Mouse (Mus musculus) limb, embryonic 11.5 days (tissue): ENCODE data around the gene Plet1. TPM values are rescaled to one million over a fixed set of nuclear protein-coding genes. Genes with fewer than 3 reads are reported as not detected.

Source experiments
- ATAC-seq: fragments of 200-750 bp; cut with Nextera tagmentation; 2 replicates; pipeline ENCODE4 v1.8.0; 2017; ENCODE audit warnings: low read depth; ENCODE audit not compliant: insufficient number of reproducible peaks, low FRiP score, low TSS enrichment
- DNase-seq: peaks from one replicate; pipeline ENCODE4 v3.0.0-alpha.2; 2015; ENCODE audit warnings: low spot score
- H3K27ac ChIP-seq: fragments of 300-500 bp; sonication (generic); replicated peaks from 2 replicates; pipeline ENCODE4 v1.5.1; 2014; ENCODE audit warnings: low read depth, mild to moderate bottlenecking, low read length
- H3K27me3 ChIP-seq: fragments of 300-500 bp; sonication (generic); 2 replicates; pipeline ENCODE4 v1.6.1; 2014; ENCODE audit warnings: mild to moderate bottlenecking, low read length, mixed read lengths; ENCODE audit not compliant: control insufficient read depth, insufficient read depth
- H3K36me3 ChIP-seq: fragments of 300-500 bp; sonication (generic); 2 replicates; pipeline ENCODE4 v1.6.1; 2014; ENCODE audit warnings: mild to moderate bottlenecking, low read length, moderate library complexity, mixed read lengths; ENCODE audit not compliant: control insufficient read depth, insufficient read depth
- H3K4me1 ChIP-seq: fragments of 300-500 bp; sonication (generic); 2 replicates; pipeline ENCODE4 v1.6.1; 2014; ENCODE audit warnings: low read length, mixed read lengths; ENCODE audit not compliant: control insufficient read depth, insufficient read depth
- H3K4me2 ChIP-seq: fragments of 300-500 bp; sonication (generic); 2 replicates; pipeline ENCODE4 v1.6.1; 2014; ENCODE audit warnings: low read depth, mild to moderate bottlenecking, moderate library complexity; ENCODE audit not compliant: severe bottlenecking
- H3K4me3 ChIP-seq: fragments of 300-500 bp; sonication (generic); 2 replicates; pipeline ENCODE4 v1.5.1; 2014; ENCODE audit warnings: low read depth, low read length
- H3K9ac ChIP-seq: fragments of 300-500 bp; sonication (generic); 2 replicates; pipeline ENCODE4 v1.6.1; 2014; ENCODE audit warnings: mild to moderate bottlenecking, low read length
- H3K9me3 ChIP-seq: fragments of 300-500 bp; sonication (generic); 2 replicates; pipeline ENCODE4 v1.6.1; 2016; ENCODE audit warnings: low read length; ENCODE audit not compliant: control insufficient read depth
- WGBS: fragments of 180-500 bp; shearing (Covaris S2); extraction: QIAGEN DNeasy Blood & Tissue Kit; methylation state at CpG from one replicate; pipeline ENCODE4 v1.1.7; 2014; 5-methylcytosine and 5-hydroxymethylcytosine counted together
- polyA plus RNA-seq: library from polyadenylated mRNA; unstranded; fragments of >200 nt; fragmentation: Nextera tagmentation; extraction: Ambion mirVana; gene quantifications from 2 replicates; pipeline ENCODE4 v1.2.1, GENCODE M21; 2014

The Plet1 gene
- polyA plus RNA-seq, 1 experiment from 2014 or later = 0.28 TPM

DNA sequence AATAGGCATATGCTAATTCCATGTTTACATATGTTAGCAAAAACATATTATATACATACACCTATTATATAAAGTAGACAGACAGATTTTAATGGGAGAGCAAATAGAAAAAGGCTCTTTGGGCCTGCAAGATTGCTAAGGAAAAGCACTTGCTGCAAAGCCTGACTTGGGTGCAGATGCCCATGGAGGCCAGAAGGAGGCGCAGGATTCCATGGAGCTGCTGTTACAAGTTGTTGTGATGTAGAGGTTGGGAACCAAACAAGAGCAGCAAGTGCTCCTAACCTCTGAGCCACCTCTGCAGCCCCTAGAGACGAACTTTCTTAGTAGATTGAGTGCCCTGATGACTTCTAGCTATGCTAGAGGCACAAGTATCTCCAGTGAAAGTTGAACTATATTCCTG lies 24.5 kb downstream of the Plet1 start:
- H3K27me3 ChIP-seq = no peaks in the 10 kb centered on the region
- no peaks in the 10 kb centered on the region for H3K9me3 ChIP-seq
- peak; percentile 51 for DNase-seq
- no peak overlapping the region for H3K9ac ChIP-seq
- H3K27ac ChIP-seq = no peak overlapping the region
- no peaks in the 10 kb centered on the region for H3K4me1 ChIP-seq
- ATAC-seq = no peak
- H3K4me2 ChIP-seq = no peak overlapping the region
- no peak overlapping the region for H3K4me3 ChIP-seq
- no peaks in the 10 kb centered on the region for H3K36me3 ChIP-seq
- 10% methylated on average over 2 of the region's 2 CpGs for WGBS

DNA sequence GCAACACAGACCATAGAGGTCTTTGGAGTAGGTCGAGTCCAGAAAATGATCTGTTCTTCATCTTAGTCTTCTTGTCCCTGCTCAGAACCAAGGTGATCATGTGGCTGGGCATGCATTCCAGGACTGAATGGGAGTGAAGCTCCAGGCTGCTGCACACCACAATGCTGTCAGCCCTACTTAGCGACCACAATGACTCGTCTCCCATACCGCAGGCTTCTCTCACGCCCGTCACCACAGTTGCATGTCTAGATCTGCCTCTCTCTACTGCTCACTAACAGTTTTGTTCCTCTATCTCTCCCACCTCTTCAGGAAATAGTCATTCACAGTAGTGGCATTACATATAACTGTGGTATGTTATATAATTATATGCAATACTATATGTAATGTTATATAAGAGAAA lies 26.4 kb downstream of the Plet1 start:
- H3K9ac ChIP-seq = no peak overlapping the region
- H3K4me3 ChIP-seq = no peak overlapping the region
- H3K27ac ChIP-seq = no peak overlapping the region
- H3K27me3 ChIP-seq = no peaks in the 10 kb centered on the region
- no peaks in the 10 kb centered on the region for H3K36me3 ChIP-seq
- no peaks in the 10 kb centered on the region for H3K4me1 ChIP-seq
- 93% methylated on average over 6 of the region's 6 CpGs for WGBS
- DNase-seq = no peak
- no peak for ATAC-seq
- H3K9me3 ChIP-seq = no peaks in the 10 kb centered on the region
- no peak overlapping the region for H3K4me2 ChIP-seq

DNA sequence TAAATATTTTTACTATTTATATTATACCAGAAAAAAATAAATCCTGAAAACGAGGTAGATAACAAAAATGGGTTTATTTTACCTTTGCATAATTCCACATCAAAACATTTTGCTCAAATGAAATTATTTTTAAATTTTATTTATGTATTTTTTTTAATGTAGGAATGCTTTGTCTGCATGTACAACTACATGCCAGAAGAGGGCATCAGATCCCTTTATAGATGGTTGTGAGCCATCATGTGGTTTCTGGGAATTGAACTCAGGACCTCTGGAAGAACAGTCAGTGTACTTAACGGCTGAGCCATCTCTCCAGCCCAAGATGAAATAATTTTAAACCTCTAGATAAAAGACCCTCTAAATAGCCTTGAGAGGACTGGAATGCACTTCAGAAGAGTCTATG lies 27.2 kb downstream of the Plet1 start:
- no peak overlapping the region for H3K4me2 ChIP-seq
- no peak overlapping the region for H3K4me3 ChIP-seq
- no peak overlapping the region for H3K9ac ChIP-seq
- H3K4me1 ChIP-seq = no peaks in the 10 kb centered on the region
- no peaks in the 10 kb centered on the region for H3K27me3 ChIP-seq
- DNase-seq (no peak), ATAC-seq (no peak)
- no peak overlapping the region for H3K27ac ChIP-seq
- no peaks in the 10 kb centered on the region for H3K9me3 ChIP-seq
- WGBS = 69% methylated on average over 2 of the region's 2 CpGs
- no peaks in the 10 kb centered on the region for H3K36me3 ChIP-seq

DNA sequence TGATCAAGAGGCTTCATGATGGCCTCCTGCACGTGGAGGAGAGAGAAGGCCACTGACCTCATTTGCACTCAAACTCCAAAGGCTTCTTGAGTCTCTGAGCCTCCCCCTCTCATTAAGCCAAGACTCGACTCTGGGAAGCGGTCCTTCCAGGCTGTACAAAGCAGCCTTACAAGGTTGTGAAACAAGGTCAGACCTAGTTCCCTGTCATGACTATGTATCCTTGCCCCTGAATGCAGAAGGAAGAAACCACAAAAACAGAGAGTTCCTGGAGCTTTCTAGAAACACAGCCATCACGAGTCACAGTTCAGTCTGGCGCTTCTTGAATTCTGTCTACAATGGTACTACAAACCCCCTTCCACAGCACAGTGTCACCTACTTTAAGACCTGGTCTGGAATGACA lies 28.2 kb downstream of the Plet1 start:
- WGBS = 82% methylated on average over 5 of the region's 5 CpGs
- no peak for DNase-seq
- Histone ChIP-seq H3K4me3 (no peak overlapping the region), H3K4me2 (no peak overlapping the region), H3K9me3 (no peaks in the 10 kb centered on the region), H3K36me3 (no peaks in the 10 kb centered on the region), H3K27me3 (no peaks in the 10 kb centered on the region), H3K27ac (no peak overlapping the region), H3K4me1 (no peaks in the 10 kb centered on the region; the same call in 1 of the 2 replicates), H3K9ac (no peak overlapping the region)
- ATAC-seq = no peak

DNA sequence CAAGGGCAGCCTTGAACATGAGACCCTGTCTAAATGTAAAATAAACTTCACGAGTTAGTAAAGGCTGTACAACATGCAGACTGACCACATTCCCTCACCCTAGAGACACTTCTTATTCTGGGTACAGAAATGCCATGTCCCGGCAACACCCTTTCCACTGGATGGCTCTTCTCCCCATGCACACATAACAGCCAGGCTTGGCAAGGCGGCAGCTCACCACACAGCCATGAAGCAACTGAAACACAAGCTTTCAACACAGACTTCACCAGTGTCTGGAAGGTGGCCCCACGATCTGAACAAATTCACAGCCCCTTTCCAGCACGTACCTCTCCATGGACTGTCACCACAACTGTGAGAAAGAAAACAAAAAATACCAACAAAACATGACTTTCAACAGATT lies 30.6 kb downstream of the Plet1 start:
- no peaks in the 10 kb centered on the region for H3K9me3 ChIP-seq
- no peak for ATAC-seq
- peaks cover 2% of the 10 kb centered on the region; the same call in 1 of the 2 replicates for H3K4me1 ChIP-seq
- H3K4me2 ChIP-seq = no peak overlapping the region
- no peak overlapping the region for H3K4me3 ChIP-seq
- no peaks in the 10 kb centered on the region for H3K36me3 ChIP-seq
- WGBS = 86% methylated on average over 5 of the region's 5 CpGs
- no peaks in the 10 kb centered on the region for H3K27me3 ChIP-seq
- H3K9ac ChIP-seq = no peak overlapping the region
- H3K27ac ChIP-seq = no peak overlapping the region
- DNase-seq = no peak

DNA sequence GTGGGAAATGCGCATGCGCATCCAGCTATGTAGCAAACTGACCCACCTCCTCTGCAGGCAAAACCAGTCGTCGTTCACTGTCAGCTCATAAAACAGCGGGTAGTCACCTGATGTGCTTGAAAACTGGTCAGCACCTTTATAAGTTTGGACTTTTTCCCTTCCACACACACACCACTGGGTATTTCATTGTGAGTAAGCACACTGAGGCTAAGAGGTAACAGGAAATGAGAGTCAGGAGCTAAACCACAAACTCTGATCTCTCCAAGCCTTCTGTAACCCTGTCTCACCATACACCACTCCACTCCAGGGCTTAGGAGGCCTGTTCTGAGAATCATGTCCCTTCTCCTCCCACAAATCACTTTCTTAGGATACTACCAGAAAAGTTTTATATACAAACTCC lies 31.3 kb downstream of the Plet1 start:
- ATAC-seq (no peak), DNase-seq (no peak)
- Histone ChIP-seq H3K36me3 (no peaks in the 10 kb centered on the region), H3K4me1 (peaks cover 2% of the 10 kb centered on the region; the same call in 1 of the 2 replicates), H3K27ac (no peak overlapping the region), H3K4me2 (no peak overlapping the region), H3K27me3 (no peaks in the 10 kb centered on the region), H3K4me3 (no peak overlapping the region), H3K9me3 (no peaks in the 10 kb centered on the region), H3K9ac (no peak overlapping the region)
- 64% methylated on average over 5 of the region's 5 CpGs for WGBS

DNA sequence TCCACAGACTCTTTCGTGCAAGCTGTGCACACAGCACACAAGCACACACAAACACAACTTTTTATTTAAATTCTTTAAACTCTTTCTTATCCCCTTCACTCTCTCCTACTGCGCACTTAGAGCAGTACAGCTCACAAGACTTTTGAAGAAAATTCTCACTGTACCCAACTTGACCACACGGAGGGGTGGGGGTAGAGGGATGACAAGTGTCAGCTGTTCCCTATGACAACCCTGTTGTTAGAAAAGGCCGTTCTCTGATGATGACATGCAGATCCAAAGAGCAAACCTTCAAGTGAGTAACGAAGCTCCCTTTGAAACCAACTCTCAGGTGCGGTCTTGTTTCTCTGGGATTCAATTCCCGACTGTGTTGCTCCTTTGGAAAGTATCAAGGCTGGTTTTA lies 33.5 kb downstream of the Plet1 start:
- Histone ChIP-seq H3K27ac (no peak overlapping the region), H3K9ac (peak overlapping the region; percentile 75), H3K36me3 (no peaks in the 10 kb centered on the region), H3K4me3 (peak overlapping the region; percentile 67), H3K4me2 (peak overlapping the region; percentile 64), H3K4me1 (peaks cover 2% of the 10 kb centered on the region; the same call in 1 of the 2 replicates), H3K27me3 (no peaks in the 10 kb centered on the region), H3K9me3 (no peaks in the 10 kb centered on the region)
- ATAC-seq = no peak
- no peak for DNase-seq
- WGBS = 46% methylated on average over 7 of the region's 7 CpGs

DNA sequence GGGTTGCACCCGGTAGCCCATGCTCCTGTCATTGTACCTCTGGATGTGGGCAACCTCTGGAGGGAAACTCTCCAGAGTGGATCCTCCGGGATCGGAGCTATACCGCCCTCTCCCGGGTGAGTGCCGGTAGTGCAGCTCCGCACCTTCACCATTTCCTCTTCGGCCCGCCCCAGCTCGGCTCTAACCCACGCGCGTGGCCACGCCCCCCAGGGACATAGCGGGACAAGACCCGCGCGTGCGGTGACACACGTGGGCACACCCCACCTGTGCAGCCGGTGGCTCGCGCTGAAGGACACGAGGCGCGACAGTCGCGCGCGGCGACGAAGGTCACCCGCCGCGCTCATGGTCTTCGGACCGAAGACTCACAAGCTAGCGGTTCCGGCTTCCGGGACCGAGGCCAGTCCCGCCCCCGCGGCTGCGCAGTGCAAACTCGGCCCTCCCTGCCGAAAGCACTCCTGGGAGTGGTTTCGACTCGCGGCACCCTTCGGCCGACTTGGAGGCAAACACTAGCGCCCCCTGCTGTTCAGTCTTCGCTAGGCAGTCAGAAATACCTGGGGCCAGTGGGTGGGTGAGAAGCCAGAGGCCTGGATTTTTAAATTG lies 34.1 kb downstream of the Plet1 start, which contains the start of gene Pts:
Gene Pts, minus strand, starts transcription at position 432 of the 600 bp plus-strand sequence.
- peak; percentile 99 for DNase-seq
- H3K9me3 ChIP-seq = no peaks in the 10 kb centered on the region
- peak; percentile 94 for ATAC-seq
- peak within 1 kb of the TSS; percentile 75 for H3K9ac ChIP-seq
- no peaks in the 10 kb centered on the region for H3K27me3 ChIP-seq
- peak within 1 kb of the TSS; percentile 67 for H3K4me3 ChIP-seq
- peak within 1 kb of the TSS; percentile 64 for H3K4me2 ChIP-seq
- H3K27ac ChIP-seq = no peak within 1 kb of the TSS
- under 1% methylated on average over 54 of the region's 54 CpGs for WGBS
- H3K4me1 ChIP-seq = peaks cover 2% of the 10 kb centered on the region; the same call in 1 of the 2 replicates
- no peaks in the 10 kb centered on the region for H3K36me3 ChIP-seq

DNA sequence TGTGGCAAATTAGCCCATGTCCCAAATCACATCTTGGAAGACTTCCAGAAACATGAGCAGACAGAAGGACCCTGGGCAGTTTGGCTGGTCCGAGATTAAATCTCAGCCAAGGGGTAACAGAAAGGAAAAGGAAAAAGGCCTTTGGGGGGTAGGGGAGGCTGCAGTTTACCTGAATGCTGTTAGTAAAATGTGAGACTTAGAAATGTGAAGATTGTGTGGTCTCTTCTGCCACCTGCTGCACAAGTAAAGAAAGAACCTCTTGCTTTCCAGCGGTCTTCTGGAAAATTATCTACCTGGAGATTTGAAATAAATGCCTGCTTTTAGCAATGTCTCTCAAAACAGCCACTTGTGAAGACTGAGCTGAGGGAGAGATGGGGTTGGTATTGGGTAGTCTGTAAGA lies 36.6 kb downstream of the Plet1 start:
- Histone ChIP-seq H3K4me2 (no peak overlapping the region), H3K9ac (no peak overlapping the region), H3K27ac (no peak overlapping the region), H3K27me3 (no peaks in the 10 kb centered on the region), H3K4me1 (peaks cover 2% of the 10 kb centered on the region; the same call in 1 of the 2 replicates), H3K9me3 (no peaks in the 10 kb centered on the region; the same call in 1 of the 2 replicates), H3K4me3 (no peak overlapping the region), H3K36me3 (no peaks in the 10 kb centered on the region)
- 49% methylated on average over 2 of the region's 2 CpGs for WGBS
- DNase-seq (peak; percentile 27), ATAC-seq (no peak)
